Mouse (Mus musculus) thymus, postnatal 36 days (tissue): ENCODE measurements around the gene Rufy1.
"Not testable (repeated sequence)": the region's sequence is repeated elsewhere in the genome, so short reads cannot be mapped to it uniquely, and the experiment has no call there.

Source experiments
- DNase-seq, 2 experiments: peaks; one replicate each; pipeline ENCODE4 v3.0.0; 2022; ENCODE audit warnings: mixed read lengths in 2 of 2

Rufy1 gene

DNA sequence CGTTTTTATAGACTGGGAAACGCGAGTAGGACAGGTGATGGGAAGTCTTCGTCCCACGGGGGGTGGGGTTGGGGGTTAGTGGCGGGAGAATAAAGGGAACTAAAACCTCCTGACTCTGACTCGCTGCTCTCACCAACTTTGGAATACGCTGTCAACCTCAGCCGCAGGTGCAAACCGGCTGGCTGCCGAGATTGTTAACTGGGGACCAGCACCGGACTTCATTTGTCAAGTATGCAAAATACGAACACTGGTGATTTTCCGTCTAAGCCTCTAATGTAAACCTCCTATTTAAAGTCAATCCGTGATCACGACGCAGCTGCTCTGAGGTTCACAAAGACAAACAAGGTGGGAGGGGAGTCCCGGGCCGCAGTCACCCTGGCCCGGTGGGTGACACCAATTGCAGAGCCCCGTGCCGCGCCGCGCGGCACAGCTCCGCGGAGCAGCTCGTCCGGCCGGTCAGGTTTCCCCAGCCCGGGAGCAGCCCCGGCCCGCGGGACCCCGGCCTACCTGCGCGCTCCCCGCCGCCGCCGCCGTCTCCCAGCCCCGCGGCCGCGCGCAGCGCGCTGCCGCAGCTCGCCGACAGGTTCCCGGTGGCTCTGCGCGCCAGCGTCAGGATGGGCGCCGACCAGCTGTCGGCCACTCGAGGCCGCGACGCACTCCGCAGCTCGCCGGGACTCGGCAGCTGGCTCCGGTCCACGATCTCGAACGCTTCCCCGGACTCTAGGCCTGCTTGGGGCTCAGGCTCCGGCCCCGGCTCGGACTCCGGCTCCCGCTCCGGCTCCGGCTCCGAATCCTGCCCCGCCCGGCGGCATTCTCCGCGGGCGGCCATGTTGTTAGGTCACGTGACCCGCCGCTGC lies at the start of gene Rufy1:
Gene Rufy1 (minus strand): TSS at position 849 of the 857 bp plus-strand sequence.
- peak; percentile 81 to 85 for DNase-seq

DNA sequence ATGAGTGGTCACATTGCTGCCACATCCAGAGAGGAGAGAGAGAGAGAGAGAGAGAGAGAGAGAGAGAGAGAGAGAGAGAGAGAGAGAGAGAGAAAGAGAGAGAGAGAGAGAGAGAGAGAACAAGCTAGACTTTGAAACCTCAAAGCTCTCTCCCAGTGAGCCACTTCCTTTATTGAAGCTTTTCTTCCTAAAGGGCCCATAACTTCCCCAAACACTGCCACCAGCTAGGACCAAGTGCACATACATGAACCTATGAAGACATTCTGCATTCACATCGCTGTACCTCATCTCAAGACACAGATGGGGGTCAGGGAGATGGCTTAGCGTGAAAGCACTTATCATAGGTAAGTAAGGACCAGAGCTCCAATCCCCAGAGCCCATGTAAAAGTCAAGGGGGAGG lies 47.1 kb upstream of the Rufy1 start:
- DNase-seq = no peak

DNA sequence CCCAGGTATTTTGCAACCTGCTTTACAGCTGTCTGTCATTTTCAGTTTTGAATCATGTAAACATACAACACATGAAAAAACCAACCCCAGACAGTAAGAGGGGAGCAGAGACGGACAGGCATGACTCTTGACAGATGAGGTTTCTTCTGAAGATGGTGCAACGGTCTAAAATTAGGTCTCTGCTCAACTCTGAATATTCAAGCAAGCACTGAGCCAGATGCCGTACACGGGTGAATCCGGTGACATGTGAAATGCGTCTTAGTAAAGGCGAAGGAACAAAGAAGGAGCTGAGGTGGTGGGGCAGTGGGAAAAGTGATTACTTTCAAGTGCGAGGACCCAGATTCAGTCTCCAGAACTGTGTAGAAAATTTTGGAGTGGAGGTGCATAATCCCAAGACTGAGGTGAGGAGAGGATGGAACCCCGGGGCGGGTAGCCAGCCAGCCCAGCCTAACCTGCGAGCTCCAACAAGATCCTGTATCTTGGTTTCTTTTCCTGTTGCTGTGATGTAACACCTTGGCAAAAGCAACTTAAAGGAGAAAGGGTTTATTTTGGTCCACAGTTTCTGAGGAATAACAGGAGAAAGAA lies 46.7 kb upstream of the Rufy1 start:
- DNase-seq = no peak

DNA sequence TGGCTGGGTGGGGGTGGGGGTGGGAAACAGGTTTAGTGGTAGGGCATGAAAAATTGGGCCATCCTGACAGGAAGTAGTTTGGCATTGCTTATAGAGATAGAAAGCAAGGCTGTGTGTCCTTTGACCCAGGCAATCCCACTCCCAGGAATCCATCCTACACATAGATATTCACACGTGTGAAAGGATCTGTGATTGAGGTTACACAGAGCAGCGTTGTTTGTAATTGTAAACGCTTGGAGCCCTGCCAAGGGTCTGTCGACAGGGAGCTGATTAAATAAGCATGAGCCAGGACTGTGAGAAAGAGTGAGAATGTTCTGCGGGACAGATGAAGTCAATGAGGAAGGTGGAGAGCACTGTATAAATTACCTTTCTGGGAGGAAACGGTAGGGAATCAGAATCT lies 46.0 kb upstream of the Rufy1 start:
- no peak for DNase-seq

DNA sequence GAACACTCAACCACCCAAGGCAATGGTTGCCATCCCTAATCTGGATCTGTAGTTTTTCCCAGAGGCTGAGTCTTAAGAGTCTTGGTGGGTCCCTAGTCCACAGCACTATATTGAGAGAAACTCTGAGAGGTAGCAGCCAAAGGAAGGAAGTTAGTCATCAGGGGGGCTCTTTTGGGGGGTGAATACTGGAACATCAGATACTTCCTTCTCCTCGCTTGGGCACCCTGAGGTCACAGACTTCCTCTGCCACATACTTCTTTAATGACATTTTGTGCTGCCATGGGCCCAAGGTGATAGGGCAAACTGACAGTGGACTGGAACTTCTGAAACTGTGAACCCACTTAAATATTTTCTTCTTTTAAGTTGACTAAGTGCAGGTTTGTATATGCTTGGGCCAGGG lies 43.0 kb upstream of the Rufy1 start:
- no peak for DNase-seq

DNA sequence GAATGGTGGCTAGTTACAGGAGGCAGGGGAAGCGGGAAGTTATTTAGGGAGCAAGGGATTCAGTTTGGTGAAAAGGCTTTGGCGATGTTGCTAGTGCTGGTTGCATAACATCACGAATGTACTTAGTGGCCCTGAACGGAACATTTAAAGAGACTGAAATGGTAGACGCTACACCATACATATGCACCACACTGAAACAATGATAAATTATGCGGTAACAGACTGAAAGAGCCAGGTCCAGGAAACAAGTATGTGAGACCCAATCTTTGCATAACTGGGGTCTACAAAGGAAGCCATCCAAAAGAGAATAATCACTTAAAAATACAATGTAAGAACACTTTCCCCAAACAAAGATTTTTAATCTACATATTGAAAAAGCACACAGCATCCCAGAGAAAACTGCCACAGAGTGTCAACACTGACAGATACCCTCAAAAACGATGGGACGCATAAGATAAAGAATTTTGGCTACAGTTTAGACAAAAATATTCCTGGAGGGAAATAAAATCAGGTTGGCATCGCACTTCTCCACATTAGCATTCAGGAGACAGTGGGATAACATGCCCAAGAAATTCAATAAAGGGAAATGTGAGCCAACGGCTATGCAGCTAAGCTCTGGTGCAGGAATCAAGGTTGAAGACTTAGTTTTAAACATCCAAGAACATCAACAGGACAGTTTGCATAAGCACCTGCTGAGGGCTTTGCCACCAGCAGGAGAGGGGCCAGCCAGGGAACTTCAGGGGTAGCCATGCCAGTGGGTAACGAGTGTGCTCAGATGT lies 41.4 kb upstream of the Rufy1 start:
- DNase-seq = no peak

DNA sequence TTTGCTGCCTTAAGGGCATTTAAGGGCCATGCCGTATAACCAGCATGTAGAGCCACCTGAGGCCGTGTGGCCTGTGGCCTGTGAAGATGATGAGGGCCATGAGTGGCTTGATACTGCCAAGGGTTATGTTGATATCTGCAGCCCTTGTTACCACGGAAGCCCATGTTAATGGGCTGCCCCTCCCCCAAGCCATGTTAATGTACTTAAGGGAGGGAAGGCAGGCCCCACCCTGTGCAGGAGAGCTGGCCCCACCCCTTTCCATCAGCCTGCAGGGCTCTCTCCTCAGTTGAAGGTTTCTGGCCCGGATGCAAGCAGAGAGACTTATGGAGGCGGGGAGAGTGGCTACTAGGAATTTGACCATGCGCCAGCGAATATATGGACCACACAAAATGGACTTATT lies 30.6 kb upstream of the Rufy1 start:
- DNase-seq = no peak

DNA sequence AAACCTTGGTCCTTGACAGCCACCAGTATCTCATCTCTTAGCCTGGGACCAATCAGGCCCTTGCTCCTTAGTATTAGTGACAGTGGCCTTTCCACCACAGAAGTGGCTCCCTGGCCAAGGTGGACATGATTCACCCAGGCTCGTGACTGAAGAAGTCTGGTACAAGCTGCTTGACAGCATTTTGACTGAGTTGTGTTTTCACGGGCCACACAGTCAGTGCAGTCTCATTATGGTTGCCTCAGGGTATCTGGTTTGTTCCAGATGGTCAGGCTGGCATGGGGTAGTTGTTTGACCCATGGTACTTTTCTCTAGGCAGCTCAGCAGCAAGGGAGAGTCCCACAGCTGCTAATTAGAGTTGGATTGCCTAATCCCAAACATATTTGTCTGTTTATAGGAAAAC lies 28.3 kb upstream of the Rufy1 start:
- DNase-seq = no peak

DNA sequence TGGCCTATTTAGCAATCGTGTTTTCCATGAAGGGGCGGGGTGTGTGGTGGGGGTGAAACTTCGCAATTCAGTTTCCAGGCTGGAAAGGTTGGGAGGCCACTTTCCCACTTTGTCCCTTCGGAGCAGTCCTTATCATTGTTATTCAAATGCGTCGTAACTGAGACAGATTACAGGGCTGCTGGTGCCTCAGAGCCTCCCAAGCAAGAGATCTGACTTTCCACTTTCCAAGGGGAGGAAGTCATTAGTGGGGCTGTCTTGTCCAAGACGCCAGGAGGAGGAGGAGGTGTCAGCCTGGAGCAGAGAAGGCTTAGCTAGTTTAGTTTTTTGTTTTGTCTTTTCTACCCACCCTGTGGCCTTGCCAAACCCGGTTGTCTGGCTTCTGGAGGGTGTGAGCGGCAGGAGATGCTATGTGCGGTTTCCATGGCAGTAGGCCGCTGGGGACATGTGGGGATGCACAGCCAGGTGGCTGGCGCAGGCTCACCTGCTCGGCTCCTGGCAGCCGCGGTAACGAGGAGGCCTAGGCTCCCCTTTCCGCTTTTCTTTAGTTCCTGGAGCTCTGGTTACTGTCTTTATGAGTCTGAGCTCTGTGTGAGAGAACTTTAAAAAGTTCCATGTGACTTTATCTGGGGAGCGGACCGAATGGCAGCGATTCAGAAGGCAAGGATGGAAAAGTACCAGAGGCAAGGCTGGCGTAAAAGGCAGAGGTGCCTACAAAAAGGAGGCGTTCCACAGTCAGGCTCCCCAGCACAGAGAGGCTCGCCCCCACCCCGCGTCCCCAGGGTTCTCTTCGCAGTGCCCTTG lies 26.4 kb upstream of the Rufy1 start:
- no peak for DNase-seq

DNA sequence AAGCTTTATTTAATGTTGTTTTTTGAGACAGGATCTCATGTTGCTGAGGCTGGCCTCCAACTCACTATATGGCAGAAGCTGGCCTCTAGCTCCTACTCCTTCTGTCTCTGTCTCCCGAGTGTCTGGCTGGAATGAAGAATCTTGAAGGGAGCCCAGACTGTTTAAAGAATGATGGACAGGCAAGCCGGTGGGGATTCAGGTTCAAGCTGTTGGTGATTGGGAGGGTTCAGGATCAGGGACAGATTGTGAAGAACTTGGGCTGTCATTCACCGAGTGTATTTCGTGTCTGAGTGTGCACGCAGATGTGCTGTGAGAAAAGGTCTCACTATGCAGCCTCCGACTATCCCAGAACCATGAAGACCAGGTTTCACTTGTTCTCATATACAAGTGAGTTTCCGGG lies 25.5 kb upstream of the Rufy1 start:
- no peak for DNase-seq

DNA sequence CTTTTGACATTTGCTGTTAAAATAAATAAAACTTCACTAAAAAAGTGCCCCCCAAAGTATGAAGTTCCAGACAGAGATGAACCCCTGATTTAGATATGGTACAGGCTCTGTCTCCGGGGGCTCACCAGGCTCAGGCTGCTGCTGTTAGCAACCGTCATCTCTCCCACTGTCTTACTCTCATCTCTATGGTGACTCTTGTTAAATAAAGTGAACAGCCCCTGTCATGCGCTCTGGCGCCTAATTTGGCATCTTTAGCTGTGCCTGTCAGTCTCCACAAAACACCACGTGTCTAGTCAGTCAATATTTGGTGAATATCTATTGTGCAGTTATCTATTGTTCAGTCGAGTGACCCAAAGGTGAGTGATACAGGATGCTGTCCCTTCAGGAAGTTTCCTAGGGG lies 24.0 kb upstream of the Rufy1 start:
- DNase-seq = no peak

DNA sequence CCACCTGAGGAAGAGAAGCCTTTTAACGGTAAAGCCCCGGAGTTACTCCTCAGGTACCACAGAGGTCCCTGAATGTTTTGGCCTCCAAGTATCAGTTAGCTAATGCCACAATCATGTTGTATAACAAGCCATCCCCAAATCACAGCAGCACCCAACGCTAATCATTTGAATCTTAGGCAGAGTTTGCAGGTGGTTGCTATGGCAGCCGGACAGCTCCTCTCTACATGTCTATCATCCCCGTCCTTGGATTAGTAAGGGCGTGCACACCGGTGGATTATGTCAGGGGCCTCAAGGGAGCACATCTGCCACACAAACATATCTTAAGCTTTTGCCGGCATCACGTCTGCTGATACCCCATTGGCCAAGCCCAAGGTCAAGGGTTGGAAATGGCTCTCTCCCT lies 19.3 kb upstream of the Rufy1 start:
- DNase-seq = no peak

DNA sequence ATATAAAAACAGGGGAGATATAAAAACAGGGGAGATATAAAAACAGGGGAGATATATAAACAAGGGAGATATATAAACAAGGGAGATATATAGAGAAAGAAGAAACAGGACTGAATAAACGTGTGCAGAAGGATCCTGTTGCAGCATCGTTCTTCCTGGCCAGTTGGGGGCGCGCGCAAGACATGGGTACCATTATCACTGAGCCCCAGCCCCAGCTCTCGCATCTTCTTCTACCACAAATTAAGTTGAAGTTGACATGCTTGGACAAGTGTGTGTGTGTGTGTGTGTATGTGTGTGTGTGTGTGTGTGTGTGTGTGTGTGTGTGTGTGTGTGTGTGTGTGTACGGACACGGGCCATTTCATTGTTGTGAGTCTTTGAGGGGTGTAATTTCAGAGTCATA lies 17.2 kb upstream of the Rufy1 start:
- DNase-seq = not testable (repeated sequence)

DNA sequence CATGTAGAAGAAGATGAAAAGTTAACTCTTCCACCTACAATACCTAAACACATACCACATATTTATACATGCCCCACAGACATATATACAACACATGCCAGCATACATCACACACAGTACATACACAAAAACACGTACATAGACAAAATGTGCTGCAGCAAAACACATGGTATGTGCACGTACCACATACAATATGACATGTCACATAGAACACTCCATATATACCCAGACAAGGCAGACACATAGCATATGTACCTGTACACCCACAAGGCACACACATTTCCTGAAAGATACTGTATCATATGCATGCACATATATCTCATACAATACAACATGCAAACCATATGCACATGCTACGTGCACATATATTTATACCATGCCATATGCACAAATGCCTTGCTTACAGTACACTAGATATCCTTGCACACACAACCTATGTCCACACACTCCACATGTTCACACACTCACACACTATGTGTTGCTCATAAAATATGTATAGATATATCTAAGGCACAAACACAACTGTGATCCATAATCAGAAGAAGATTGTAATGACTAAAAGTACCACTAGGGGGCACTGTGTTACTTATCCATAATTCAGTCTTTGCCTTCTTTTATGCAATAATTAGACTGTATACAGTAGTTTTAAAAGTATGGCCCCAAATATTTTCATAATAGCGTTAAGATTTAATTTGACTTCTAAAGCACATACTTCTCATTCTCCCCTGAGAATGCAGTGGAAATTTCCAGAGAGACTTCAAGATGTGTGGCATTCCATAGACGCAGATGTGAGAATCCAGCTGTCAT lies 12.5 kb upstream of the Rufy1 start:
- no peak for DNase-seq

DNA sequence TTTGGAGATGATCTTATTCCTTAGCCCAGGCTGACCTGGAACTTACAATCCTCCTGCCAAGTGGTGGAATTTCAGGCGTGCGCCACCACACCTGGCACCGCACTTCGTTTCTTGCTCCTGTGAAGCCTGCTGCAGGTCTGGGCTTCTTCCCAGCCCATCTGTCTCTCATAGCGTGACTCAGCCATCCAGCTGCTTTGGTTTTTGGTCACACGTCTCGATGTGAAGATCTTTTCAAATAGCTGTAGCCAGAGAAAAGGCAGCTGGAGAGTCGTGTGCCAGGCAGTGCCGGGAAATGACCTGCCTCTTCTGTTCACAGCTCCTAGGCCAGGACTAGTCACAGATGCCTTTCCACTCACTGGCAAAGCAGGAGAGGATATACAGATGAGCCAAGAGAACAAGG lies 10.7 kb upstream of the Rufy1 start:
- no peak for DNase-seq

DNA sequence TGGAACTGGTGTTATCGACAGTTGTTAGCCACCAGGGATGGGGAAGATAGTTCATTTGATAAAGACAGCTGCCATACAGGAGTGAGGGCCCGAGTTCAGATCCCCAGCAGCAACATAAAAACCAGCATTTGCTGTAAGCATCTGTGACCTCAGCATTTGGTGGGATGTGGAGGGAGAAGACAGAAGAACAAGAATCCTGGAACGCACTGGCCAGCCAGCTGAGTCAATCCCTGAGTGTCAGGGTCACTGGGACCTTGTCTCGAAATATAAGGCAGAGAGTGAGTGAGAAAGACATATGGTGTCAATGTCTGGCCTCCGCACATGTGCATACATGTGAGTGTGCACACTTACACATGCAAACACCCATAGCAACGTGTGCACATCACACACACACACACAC lies 9.8 kb upstream of the Rufy1 start:
- no peak for DNase-seq

DNA sequence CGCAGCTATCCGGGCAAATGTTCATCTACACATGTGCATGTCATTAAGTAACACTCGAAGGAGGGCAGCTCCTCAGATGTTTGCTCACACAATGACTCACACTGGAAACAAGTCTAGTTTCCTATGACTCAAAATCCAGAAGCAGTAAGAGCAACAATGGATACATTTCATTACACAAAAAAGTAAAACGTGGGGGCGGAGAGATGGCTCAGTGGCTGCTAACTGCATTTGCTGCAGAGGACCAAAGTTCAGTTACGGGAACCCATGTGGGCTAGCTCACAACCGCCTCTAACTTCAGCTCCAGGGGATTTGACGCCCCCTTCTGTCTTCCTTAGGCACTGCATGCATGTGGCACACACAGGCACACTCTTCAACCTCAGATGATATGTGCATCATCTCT lies 8.9 kb upstream of the Rufy1 start:
- peak; percentile 15 to 19 for DNase-seq

DNA sequence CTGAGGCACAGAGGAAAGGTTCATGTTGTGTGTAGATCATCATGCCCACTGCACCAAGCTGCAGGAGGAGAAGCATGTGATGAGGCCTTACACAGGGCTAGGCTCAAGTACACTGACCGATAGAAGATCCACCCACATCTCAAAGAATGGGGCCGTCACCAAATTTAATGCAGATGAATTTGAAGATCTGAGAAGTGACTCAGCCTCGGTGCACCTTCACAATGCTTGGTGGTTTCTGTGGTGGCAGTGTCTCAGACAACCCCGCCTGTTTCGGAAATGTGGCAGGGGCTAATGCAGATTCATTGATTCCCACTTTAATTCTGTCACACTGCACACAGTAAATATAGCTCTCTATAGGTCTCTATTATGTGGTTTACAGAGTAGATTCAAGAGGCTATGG lies 2.0 kb upstream of the Rufy1 start:
- DNase-seq = no peak

DNA sequence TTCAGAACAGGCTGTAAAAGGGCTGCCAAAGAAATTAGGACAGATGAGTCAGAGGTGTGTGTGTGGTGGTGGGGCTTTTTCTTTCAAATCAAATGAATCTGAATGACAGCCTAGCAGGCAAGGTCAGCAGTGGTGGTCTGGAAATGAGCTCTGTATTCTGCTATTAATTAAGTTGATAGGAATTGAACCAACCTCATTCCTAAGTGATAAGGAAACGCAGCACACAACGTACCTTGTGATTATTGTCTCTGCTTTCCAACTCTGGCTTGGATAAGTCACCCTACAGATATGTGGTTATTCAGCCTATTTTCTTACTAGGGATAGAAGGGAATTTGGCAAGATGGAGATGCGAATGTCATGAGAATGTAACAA lies 1.1 kb upstream of the Rufy1 start:
- DNase-seq = no peak

DNA sequence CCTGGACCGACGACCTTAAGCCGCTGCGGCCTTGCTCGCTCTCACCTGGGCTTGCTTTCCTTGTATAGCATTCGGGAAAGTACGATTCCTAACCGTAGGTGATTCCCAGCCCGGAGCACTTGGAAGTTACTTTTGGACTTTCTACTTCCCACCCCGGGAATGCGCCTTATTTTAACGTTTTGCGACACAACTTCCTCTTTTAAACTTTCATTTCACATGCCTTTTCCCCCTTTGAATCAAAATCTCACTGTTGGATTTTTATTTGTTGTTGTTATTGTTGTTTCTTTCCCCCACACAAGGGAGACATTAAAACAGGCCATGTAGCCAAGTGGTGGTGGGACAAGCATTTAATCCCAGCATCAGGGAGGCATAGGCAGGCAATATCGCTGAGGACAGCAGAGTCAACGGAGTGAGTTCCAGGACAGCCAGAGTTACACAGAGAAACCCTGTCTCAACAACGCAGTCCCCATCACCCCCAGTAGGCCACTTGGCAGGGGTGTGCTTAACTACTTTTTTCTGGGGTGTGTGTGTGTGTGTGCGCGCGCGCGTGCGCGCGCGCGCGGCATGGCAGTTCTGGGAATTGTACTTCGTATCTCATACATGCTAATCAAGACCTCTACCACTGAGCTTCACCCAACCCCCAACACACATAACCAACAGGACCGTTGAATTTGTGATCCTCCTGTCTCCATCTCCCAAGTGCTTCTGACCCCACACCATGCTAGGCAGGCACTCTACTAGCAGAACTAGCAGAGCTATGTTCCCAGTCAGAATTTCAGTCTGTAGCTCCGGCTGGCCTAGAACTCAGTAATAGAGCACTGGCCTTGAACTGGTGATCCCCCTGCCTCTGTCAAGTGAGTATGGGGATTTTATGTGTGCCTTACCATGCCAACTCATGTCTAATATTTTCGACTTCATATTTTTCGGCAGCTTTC lies 476 bp upstream of the Rufy1 start:
- peak in 1 of 2 experiments; percentile 12 for DNase-seq

DNA sequence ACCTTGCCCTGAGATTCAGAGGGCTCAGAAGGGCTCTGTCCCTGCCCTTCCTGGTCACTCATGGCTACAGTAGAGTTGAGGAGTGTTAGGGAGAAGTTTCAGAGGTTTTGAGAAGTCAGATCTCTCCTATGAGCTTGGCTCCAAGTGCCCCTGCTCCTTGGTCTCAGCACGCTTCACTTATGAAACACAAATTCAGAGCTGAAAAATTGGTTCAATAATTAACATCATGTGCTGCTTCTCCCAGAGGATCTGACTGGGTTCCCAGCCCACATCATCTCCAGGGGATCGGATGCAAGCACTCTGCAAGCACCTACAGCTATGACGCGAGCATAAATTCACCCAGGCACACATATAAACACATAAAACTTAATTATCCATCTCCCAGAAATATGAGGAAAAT lies 4.9 kb downstream of the Rufy1 start:
- DNase-seq = no peak
